Mouse (Mus musculus): ENCODE data around the gene Aup1. TPM values are rescaled to one million over a fixed set of nuclear protein-coding genes. Genes with fewer than 3 reads are reported as not detected.

The Aup1 gene
- polyA plus RNA-seq, 1 experiment from 2014 or later, result 112 TPM

GRCm38 (mm10) chr6:83014482-83015466 lies 39.5 kb upstream of the Aup1 start:
- Histone ChIP-seq H3K4me1 (replicated peaks; ENCODE audit: control insufficient read depth, insufficient read depth, low read length) (no peaks in the 10 kb centered on the region), H3K9ac (ENCODE audit: low read depth, low read length) (no peak overlapping the region), H3K4me2 (replicated peaks; ENCODE audit: low read depth, low read length) (no peak overlapping the region), H3K27ac (ENCODE audit: low read depth, low read length) (no peak overlapping the region), H3K4me3 (ENCODE audit: low read depth, low read length) (no peak overlapping the region), H3K9me3 (ENCODE audit: control insufficient read depth, low read length) (no peaks in the 10 kb centered on the region), H3K27me3 (ENCODE audit: control insufficient read depth, insufficient read depth, low read length) (no peaks in the 10 kb centered on the region), H3K36me3 (ENCODE audit: control insufficient read depth, insufficient read depth, low read length) (no peaks in the 10 kb centered on the region)
- 76% methylated on average over 12 of the region's 12 CpGs for WGBS
- no peak for ATAC-seq (ENCODE audit: low FRiP score)
- no peak for DNase-seq (ENCODE audit: low spot score)

GRCm38 (mm10) chr6:83015749-83016148 lies 38.6 kb upstream of the Aup1 start:
- WGBS, result 94% methylated on average over 2 of the region's 2 CpGs
- no peak for ATAC-seq (ENCODE audit: low FRiP score)
- H3K4me2 ChIP-seq (replicated peaks; ENCODE audit: low read depth, low read length), result no peak overlapping the region
- H3K4me1 ChIP-seq (replicated peaks; ENCODE audit: control insufficient read depth, insufficient read depth, low read length), result no peaks in the 10 kb centered on the region
- no peak overlapping the region for H3K27ac ChIP-seq (ENCODE audit: low read depth, low read length)
- DNase-seq (ENCODE audit: low spot score), result no peak
- no peaks in the 10 kb centered on the region for H3K9me3 ChIP-seq (ENCODE audit: control insufficient read depth, low read length)
- no peak overlapping the region for H3K4me3 ChIP-seq (ENCODE audit: low read depth, low read length)
- H3K9ac ChIP-seq (ENCODE audit: low read depth, low read length), result no peak overlapping the region
- H3K27me3 ChIP-seq (ENCODE audit: control insufficient read depth, insufficient read depth, low read length), result no peaks in the 10 kb centered on the region
- no peaks in the 10 kb centered on the region for H3K36me3 ChIP-seq (ENCODE audit: control insufficient read depth, insufficient read depth, low read length)

- Histone ChIP-seq H3K9ac (ENCODE audit: low read depth, low read length) (no peak overlapping the region), H3K4me3 (ENCODE audit: low read depth, low read length) (no peak overlapping the region), H3K27ac (ENCODE audit: low read depth, low read length) (no peak overlapping the region), H3K36me3 (ENCODE audit: control insufficient read depth, insufficient read depth, low read length) (no peaks in the 10 kb centered on the region), H3K27me3 (ENCODE audit: control insufficient read depth, insufficient read depth, low read length) (no peaks in the 10 kb centered on the region), H3K4me2 (replicated peaks; ENCODE audit: low read depth, low read length) (no peak overlapping the region), H3K4me1 (replicated peaks; ENCODE audit: control insufficient read depth, insufficient read depth, low read length) (no peaks in the 10 kb centered on the region), H3K9me3 (ENCODE audit: control insufficient read depth, low read length) (no peaks in the 10 kb centered on the region)
- ATAC-seq (ENCODE audit: low FRiP score), result no peak
- WGBS, result 71% methylated on average over 3 of the region's 3 CpGs
- no peak for DNase-seq (ENCODE audit: low spot score)
These were observed 37.1 kb upstream of the Aup1 start for GRCm38 (mm10) chr6:83017190-83017589.

GRCm38 (mm10) chr6:83019044-83019443 lies 35.3 kb upstream of the Aup1 start:
- no peak overlapping the region for H3K4me3 ChIP-seq (ENCODE audit: low read depth, low read length)
- no peak for DNase-seq (ENCODE audit: low spot score)
- H3K27me3 ChIP-seq (ENCODE audit: control insufficient read depth, insufficient read depth, low read length), result no peaks in the 10 kb centered on the region
- no peak overlapping the region for H3K27ac ChIP-seq (ENCODE audit: low read depth, low read length)
- H3K36me3 ChIP-seq (ENCODE audit: control insufficient read depth, insufficient read depth, low read length), result no peaks in the 10 kb centered on the region
- H3K9me3 ChIP-seq (ENCODE audit: control insufficient read depth, low read length), result no peaks in the 10 kb centered on the region
- no peaks in the 10 kb centered on the region for H3K4me1 ChIP-seq (replicated peaks; ENCODE audit: control insufficient read depth, insufficient read depth, low read length)
- 70% methylated on average over 3 of the region's 3 CpGs for WGBS
- no peak for ATAC-seq (ENCODE audit: low FRiP score)
- H3K4me2 ChIP-seq (replicated peaks; ENCODE audit: low read depth, low read length), result no peak overlapping the region
- H3K9ac ChIP-seq (ENCODE audit: low read depth, low read length), result no peak overlapping the region

- H3K4me1 ChIP-seq (replicated peaks; ENCODE audit: control insufficient read depth, insufficient read depth, low read length), result no peaks in the 10 kb centered on the region
- no peaks in the 10 kb centered on the region for H3K9me3 ChIP-seq (ENCODE audit: control insufficient read depth, low read length)
- DNase-seq (ENCODE audit: low spot score) (no peak), ATAC-seq (ENCODE audit: low FRiP score) (no peak)
- no peaks in the 10 kb centered on the region for H3K36me3 ChIP-seq (ENCODE audit: control insufficient read depth, insufficient read depth, low read length)
- no peak overlapping the region for H3K27ac ChIP-seq (ENCODE audit: low read depth, low read length)
- H3K4me2 ChIP-seq (replicated peaks; ENCODE audit: low read depth, low read length), result no peak overlapping the region
- 93% methylated on average over 6 of the region's 6 CpGs for WGBS
- H3K9ac ChIP-seq (ENCODE audit: low read depth, low read length), result no peak overlapping the region
- H3K4me3 ChIP-seq (ENCODE audit: low read depth, low read length), result no peak overlapping the region
- no peaks in the 10 kb centered on the region for H3K27me3 ChIP-seq (ENCODE audit: control insufficient read depth, insufficient read depth, low read length)
These were observed 34.2 kb upstream of the Aup1 start for GRCm38 (mm10) chr6:83020121-83020520.

- no peaks in the 10 kb centered on the region for H3K27me3 ChIP-seq (ENCODE audit: control insufficient read depth, insufficient read depth, low read length)
- DNase-seq (ENCODE audit: low spot score) (no peak), ATAC-seq (ENCODE audit: low FRiP score) (no peak)
- H3K9ac ChIP-seq (ENCODE audit: low read depth, low read length), result no peak overlapping the region
- no peaks in the 10 kb centered on the region for H3K36me3 ChIP-seq (ENCODE audit: control insufficient read depth, insufficient read depth, low read length)
- no peak overlapping the region for H3K4me3 ChIP-seq (ENCODE audit: low read depth, low read length)
- no peak overlapping the region for H3K27ac ChIP-seq (ENCODE audit: low read depth, low read length)
- WGBS, result 85% methylated on average over 4 of the region's 4 CpGs
- no peaks in the 10 kb centered on the region for H3K9me3 ChIP-seq (ENCODE audit: control insufficient read depth, low read length)
- no peak overlapping the region for H3K4me2 ChIP-seq (replicated peaks; ENCODE audit: low read depth, low read length)
- no peaks in the 10 kb centered on the region for H3K4me1 ChIP-seq (replicated peaks; ENCODE audit: control insufficient read depth, insufficient read depth, low read length)
These were observed 33.3 kb upstream of the Aup1 start for GRCm38 (mm10) chr6:83020836-83021593.

GRCm38 (mm10) chr6:83023008-83023407 lies 31.3 kb upstream of the Aup1 start:
- Histone ChIP-seq H3K4me1 (replicated peaks; ENCODE audit: control insufficient read depth, insufficient read depth, low read length) (no peaks in the 10 kb centered on the region), H3K36me3 (ENCODE audit: control insufficient read depth, insufficient read depth, low read length) (no peaks in the 10 kb centered on the region), H3K4me2 (replicated peaks; ENCODE audit: low read depth, low read length) (no peak overlapping the region), H3K27ac (ENCODE audit: low read depth, low read length) (no peak overlapping the region), H3K9me3 (ENCODE audit: control insufficient read depth, low read length) (no peaks in the 10 kb centered on the region), H3K9ac (ENCODE audit: low read depth, low read length) (no peak overlapping the region), H3K4me3 (ENCODE audit: low read depth, low read length) (no peak overlapping the region), H3K27me3 (ENCODE audit: control insufficient read depth, insufficient read depth, low read length) (no peaks in the 10 kb centered on the region)
- WGBS, result 88% methylated on average over 9 of the region's 9 CpGs
- no peak for ATAC-seq (ENCODE audit: low FRiP score)
- no peak for DNase-seq (ENCODE audit: low spot score)

GRCm38 (mm10) chr6:83023786-83024185 lies 30.5 kb upstream of the Aup1 start:
- Histone ChIP-seq H3K27me3 (ENCODE audit: control insufficient read depth, insufficient read depth, low read length) (no peaks in the 10 kb centered on the region), H3K4me1 (replicated peaks; ENCODE audit: control insufficient read depth, insufficient read depth, low read length) (no peaks in the 10 kb centered on the region), H3K4me3 (ENCODE audit: low read depth, low read length) (no peak overlapping the region), H3K9ac (ENCODE audit: low read depth, low read length) (no peak overlapping the region), H3K9me3 (ENCODE audit: control insufficient read depth, low read length) (no peaks in the 10 kb centered on the region), H3K36me3 (ENCODE audit: control insufficient read depth, insufficient read depth, low read length) (no peaks in the 10 kb centered on the region), H3K27ac (ENCODE audit: low read depth, low read length) (no peak overlapping the region), H3K4me2 (replicated peaks; ENCODE audit: low read depth, low read length) (no peak overlapping the region)
- DNase-seq (ENCODE audit: low spot score) (no peak), ATAC-seq (ENCODE audit: low FRiP score) (no peak)
- WGBS, result 97% methylated on average over 2 of the region's 2 CpGs
